9 mouse cellular contexts compared by ENCODE assay signal in genomic region chr1:134122195-134122594, GRCm38 (mm10). TPM values are rescaled to one million over a fixed set of nuclear protein-coding genes. Genes with fewer than 3 reads are reported as not detected.
A peak's percentile ranks its signal among the peaks of the same experiment; 100 is the strongest.
DNase-seq lines count a peak whose midpoint lies in the region; ATAC-seq lines count a peak whose summit lies in the region.
"Had no signal": no experiment of that assay in that cellular context is flagged by ENCODE, and none has a peak within 500 bp of the region (broad histone marks: within the 10 kb centered on the region; RNA-seq: fewer than 3 reads in every experiment).

No protein-coding gene starts in this region.

- no peaks in the 10 kb centered on the region for H3K36me3 ChIP-seq in midbrain, embryonic 10.5 days
- no peaks in the 10 kb centered on the region for H3K36me3 ChIP-seq in midbrain, embryonic 16.5 days (ENCODE audit: control insufficient read depth, insufficient read depth, low read length)

- peaks cover 5% of the 10 kb centered on the region for H3K9me3 ChIP-seq in midbrain, embryonic 10.5 days (replicated peaks)
- no peaks in the 10 kb centered on the region for H3K9me3 ChIP-seq in midbrain, embryonic 16.5 days (replicated peaks; ENCODE audit: control insufficient read depth, low read length, poor library complexity, severe bottlenecking)

- WGBS in midbrain, embryonic 10.5 days, result 63% methylated on average over 9 of the region's 9 CpGs
- WGBS in midbrain, embryonic 16.5 days, result 56% methylated on average over 9 of the region's 9 CpGs

- no peak overlapping the region for H3K4me3 ChIP-seq in midbrain, embryonic 10.5 days
- H3K4me3 ChIP-seq in midbrain, embryonic 16.5 days (ENCODE audit: low read depth, low read length), result no peak overlapping the region

- H3K9ac ChIP-seq in midbrain, embryonic 16.5 days (ENCODE audit: low read depth, low read length), result no peak overlapping the region

- no peaks in the 10 kb centered on the region for H3K27me3 ChIP-seq in midbrain, embryonic 10.5 days (ENCODE audit: low read depth, poor library complexity, severe bottlenecking)
- no peaks in the 10 kb centered on the region for H3K27me3 ChIP-seq in midbrain, embryonic 16.5 days (ENCODE audit: control insufficient read depth, insufficient read depth, low read depth, low read length)

- no peak overlapping the region for H3K4me2 ChIP-seq in midbrain, embryonic 16.5 days (ENCODE audit: low read length)

- H3K4me1 ChIP-seq in midbrain, embryonic 10.5 days, result no peaks in the 10 kb centered on the region; the same call in 1 of the 2 replicates
- H3K4me1 ChIP-seq in midbrain, embryonic 16.5 days (ENCODE audit: control insufficient read depth, insufficient read depth, low read length), result no peaks in the 10 kb centered on the region

- H3K27ac ChIP-seq in midbrain, embryonic 10.5 days (replicated peaks), result no peak overlapping the region
- H3K27ac ChIP-seq in midbrain, embryonic 16.5 days (ENCODE audit: low read length), result no peak overlapping the region

- DNase-seq in cerebellum, postnatal 14 days, result peak; percentile 42 to 76
- no peak for DNase-seq in cerebellum, adult 11 months
- peak; percentile 58 for DNase-seq in midbrain, embryonic 10.5 days (ENCODE audit: low spot score)
- DNase-seq in embryo, embryonic 10 days (ENCODE audit: low spot score), result peak; percentile 55
- DNase-seq in naive thymus-derived CD4-positive, alpha-beta T cell, adult 2 months (ENCODE audit: low read depth), result peak; percentile 51
- DNase-seq in layer of hippocampus, adult 8-10 months (ENCODE audit: low spot score in 2 of 2), result no peak
- no peak for DNase-seq in gastrocnemius, postnatal 4 days (ENCODE audit: low spot score in 2 of 2)

- ATAC-seq in midbrain, embryonic 16.5 days, result no peak

RNA-seq across cellular contexts. Expression of gene Chit1, which starts 11.2 kb away (rescaled TPM):
- polyA plus RNA-seq in midbrain, embryonic 10.5 days (2016; fragmentation: Nextera tagmentation; extraction: Ambion mirVana), result not detected in 2 replicates
- polyA plus RNA-seq in midbrain, embryonic 16.5 days (2015; fragmentation: Nextera tagmentation; extraction: Ambion mirVana), result 0.21 TPM in 1 of 2 replicates, not detected in the other
- total RNA-seq in layer of hippocampus, adult 8-10 months (2022), result under 1 TPM in 1 of 4 experiments, not detected in 3; 0.32 TPM
- under 1 TPM; 0.16 to 0.27 TPM for total RNA-seq in gastrocnemius, postnatal 4 days (2021)
- total RNA-seq: heart, postnatal 36 days had no signal

RNA-seq across cellular contexts. Expression of gene Btg2, which starts 43.3 kb away (rescaled TPM):
- polyA plus RNA-seq in midbrain, embryonic 10.5 days (2016; fragmentation: Nextera tagmentation; extraction: Ambion mirVana), result 107 and 161 TPM in 2 replicates
- 27.2 and 34.9 TPM in 2 replicates for polyA plus RNA-seq in midbrain, embryonic 16.5 days (2015; fragmentation: Nextera tagmentation; extraction: Ambion mirVana)
- 10 to 100 TPM; 14.4 to 18.4 (median 17.3) TPM for total RNA-seq in layer of hippocampus, adult 8-10 months (2022)
- 10 to 100 TPM; 22.4 to 26.7 TPM for total RNA-seq in gastrocnemius, postnatal 4 days (2021)

RNA-seq across cellular contexts. Expression of gene Chil1, which starts 59.8 kb away (rescaled TPM):
- 0.82 and 0.90 TPM in 2 replicates for polyA plus RNA-seq in midbrain, embryonic 10.5 days (2016; fragmentation: Nextera tagmentation; extraction: Ambion mirVana)
- polyA plus RNA-seq in midbrain, embryonic 16.5 days (2015; fragmentation: Nextera tagmentation; extraction: Ambion mirVana), result 2.0 and 3.9 TPM in 2 replicates
- total RNA-seq in layer of hippocampus, adult 8-10 months (2022), result 10 to 100 TPM; 14.8 to 44.4 (median 27.1) TPM
- 10 to 100 TPM in 1 of 2 experiments, 1 to 10 TPM in 1; 9.7 to 12.8 TPM for total RNA-seq in gastrocnemius, postnatal 4 days (2021)

Comparison
In these comparisons a context has a peak if more than half of its experiments do, and no peak if none do; other contexts are left out.
1. DNase-seq: peak in cerebellum, postnatal 14 days (2 of 2), midbrain, embryonic 10.5 days (single experiment), embryo, embryonic 10 days (single experiment) and naive thymus-derived CD4-positive, alpha-beta T cell, adult 2 months (single experiment); none in cerebellum, adult 11 months (single experiment), layer of hippocampus, adult 8-10 months (0 of 2) and gastrocnemius, postnatal 4 days (0 of 2).